Mouse (Mus musculus): ENCODE results near the gene Sh3gl2. TPM values are rescaled to one million over a fixed set of nuclear protein-coding genes. Genes with fewer than 3 reads are reported as not detected.

The Sh3gl2 gene
- 12.4 and 13.3 TPM in 2 replicates for polyA plus RNA-seq (2016; fragmentation: Nextera tagmentation; extraction: Ambion mirVana)

GRCm38 (mm10) chr4:85205071-85205635, at the start of gene Sh3gl2:
Gene Sh3gl2, plus strand, starts transcription at chr4:85205126.
- Histone ChIP-seq H3K27me3 (peaks cover 50% of the 10 kb centered on the region), H3K4me2 (replicated peaks) (peak within 1 kb of the TSS; percentile 97), H3K9me3 (no peaks in the 10 kb centered on the region), H3K4me1 (peaks cover 3% of the 10 kb centered on the region; the same call in 1 of the 2 replicates), H3K27ac (replicated peaks) (peak within 1 kb of the TSS; percentile 69), H3K4me3 (peak within 1 kb of the TSS; percentile 76), H3K9ac (replicated peaks) (peak within 1 kb of the TSS; percentile 63), H3K36me3 (no peaks in the 10 kb centered on the region)
- ATAC-seq (ENCODE audit: low FRiP score, low read depth): peak; percentile 88
- WGBS: under 1% methylated on average over 48 of the region's 48 CpGs

GRCm38 (mm10) chr4:85161156-85161555, 43.8 kb upstream of the Sh3gl2 start:
- WGBS: 73% methylated on average over 4 of the region's 4 CpGs
- no peak for ATAC-seq (ENCODE audit: low FRiP score, low read depth)
- H3K4me3 ChIP-seq: no peak overlapping the region

GRCm38 (mm10) chr4:85162468-85163312, 42.2 kb upstream of the Sh3gl2 start:
- peak overlapping the region; percentile 40 for H3K4me2 ChIP-seq (replicated peaks)
- WGBS: 24% methylated on average over 27 of the region's 27 CpGs
- H3K27ac ChIP-seq (replicated peaks): no peak overlapping the region
- H3K9ac ChIP-seq (replicated peaks): no peak overlapping the region
- peak; percentile 88 for ATAC-seq (ENCODE audit: low FRiP score, low read depth)
- no peaks in the 10 kb centered on the region for H3K36me3 ChIP-seq
- no peaks in the 10 kb centered on the region; the same call in 1 of the 2 replicates for H3K4me1 ChIP-seq
- H3K4me3 ChIP-seq: no peak overlapping the region
- H3K9me3 ChIP-seq: no peaks in the 10 kb centered on the region
- H3K27me3 ChIP-seq: no peaks in the 10 kb centered on the region

More at GRCm38 (mm10) chr4:85161156-85161555, 43.8 kb upstream of the Sh3gl2 start:
- no peak overlapping the region for H3K4me2 ChIP-seq (replicated peaks)
- no peaks in the 10 kb centered on the region for H3K36me3 ChIP-seq
- no peaks in the 10 kb centered on the region; the same call in 1 of the 2 replicates for H3K4me1 ChIP-seq
- no peaks in the 10 kb centered on the region for H3K9me3 ChIP-seq
- no peaks in the 10 kb centered on the region for H3K27me3 ChIP-seq
- H3K27ac ChIP-seq (replicated peaks): no peak overlapping the region
- H3K9ac ChIP-seq (replicated peaks): no peak overlapping the region

GRCm38 (mm10) chr4:85163313-85163615, 41.7 kb upstream of the Sh3gl2 start:
- H3K36me3 ChIP-seq: no peaks in the 10 kb centered on the region
- WGBS: 88% methylated on average over 2 of the region's 2 CpGs
- ATAC-seq (ENCODE audit: low FRiP score, low read depth): no peak; the same call in 1 of the 2 replicates

GRCm38 (mm10) chr4:85168001-85168400, 36.9 kb upstream of the Sh3gl2 start:
- Histone ChIP-seq H3K36me3 (no peaks in the 10 kb centered on the region), H3K27me3 (no peaks in the 10 kb centered on the region), H3K9ac (replicated peaks) (no peak overlapping the region), H3K27ac (replicated peaks) (no peak overlapping the region), H3K4me3 (no peak overlapping the region), H3K9me3 (no peaks in the 10 kb centered on the region), H3K4me1 (no peaks in the 10 kb centered on the region), H3K4me2 (replicated peaks) (no peak overlapping the region)
- WGBS: 87% methylated on average over 12 of the region's 12 CpGs
- no peak for ATAC-seq (ENCODE audit: low FRiP score, low read depth)

More at GRCm38 (mm10) chr4:85163313-85163615, 41.7 kb upstream of the Sh3gl2 start:
- Histone ChIP-seq H3K27me3 (no peaks in the 10 kb centered on the region), H3K4me1 (no peaks in the 10 kb centered on the region; the same call in 1 of the 2 replicates), H3K27ac (replicated peaks) (no peak overlapping the region), H3K9me3 (no peaks in the 10 kb centered on the region), H3K4me3 (no peak overlapping the region), H3K9ac (replicated peaks) (no peak overlapping the region), H3K4me2 (replicated peaks) (no peak overlapping the region)

- H3K27ac ChIP-seq (replicated peaks): no peak overlapping the region
- no peak overlapping the region for H3K9ac ChIP-seq (replicated peaks)
- WGBS: 87% methylated on average over 4 of the region's 4 CpGs
- no peak overlapping the region for H3K4me2 ChIP-seq (replicated peaks)
- no peaks in the 10 kb centered on the region for H3K9me3 ChIP-seq
- ATAC-seq (ENCODE audit: low FRiP score, low read depth): no peak
- H3K4me3 ChIP-seq: no peak overlapping the region
- H3K4me1 ChIP-seq: no peaks in the 10 kb centered on the region
- no peaks in the 10 kb centered on the region for H3K27me3 ChIP-seq
- no peaks in the 10 kb centered on the region for H3K36me3 ChIP-seq
Observed at GRCm38 (mm10) chr4:85175466-85175865, 29.5 kb upstream of the Sh3gl2 start.

- H3K36me3 ChIP-seq: no peaks in the 10 kb centered on the region
- no peak overlapping the region for H3K27ac ChIP-seq (replicated peaks)
- no peaks in the 10 kb centered on the region for H3K9me3 ChIP-seq
- H3K27me3 ChIP-seq: no peaks in the 10 kb centered on the region
- ATAC-seq (ENCODE audit: low FRiP score, low read depth): no peak
- 82% methylated on average over 9 of the region's 9 CpGs for WGBS
- no peak overlapping the region for H3K4me3 ChIP-seq
- H3K9ac ChIP-seq (replicated peaks): no peak overlapping the region
- no peaks in the 10 kb centered on the region for H3K4me1 ChIP-seq
- no peak overlapping the region for H3K4me2 ChIP-seq (replicated peaks)
Observed at GRCm38 (mm10) chr4:85178394-85179051, 26.4 kb upstream of the Sh3gl2 start.

GRCm38 (mm10) chr4:85186011-85186410, 18.9 kb upstream of the Sh3gl2 start:
- no peaks in the 10 kb centered on the region for H3K4me1 ChIP-seq
- H3K9ac ChIP-seq (replicated peaks): no peak overlapping the region
- no peak overlapping the region for H3K27ac ChIP-seq (replicated peaks)
- ATAC-seq (ENCODE audit: low FRiP score, low read depth): no peak
- WGBS: 57% methylated on average over 4 of the region's 4 CpGs
- H3K27me3 ChIP-seq: no peaks in the 10 kb centered on the region
- no peaks in the 10 kb centered on the region for H3K9me3 ChIP-seq
- no peak overlapping the region for H3K4me2 ChIP-seq (replicated peaks)
- no peak overlapping the region for H3K4me3 ChIP-seq
- H3K36me3 ChIP-seq: no peaks in the 10 kb centered on the region

GRCm38 (mm10) chr4:85196201-85196600, 8.7 kb upstream of the Sh3gl2 start:
- no peak overlapping the region for H3K4me3 ChIP-seq
- no peak overlapping the region for H3K4me2 ChIP-seq (replicated peaks)
- no peaks in the 10 kb centered on the region for H3K4me1 ChIP-seq
- H3K9me3 ChIP-seq: no peaks in the 10 kb centered on the region
- H3K27me3 ChIP-seq: no peaks in the 10 kb centered on the region
- H3K36me3 ChIP-seq: no peaks in the 10 kb centered on the region
- H3K27ac ChIP-seq (replicated peaks): no peak overlapping the region
- no peak for ATAC-seq (ENCODE audit: low FRiP score, low read depth)
- H3K9ac ChIP-seq (replicated peaks): no peak overlapping the region
- 86% methylated on average over 4 of the region's 4 CpGs for WGBS

- Histone ChIP-seq H3K9ac (replicated peaks) (no peak overlapping the region), H3K4me3 (no peak overlapping the region), H3K27me3 (peaks cover 14% of the 10 kb centered on the region), H3K4me1 (no peaks in the 10 kb centered on the region), H3K4me2 (replicated peaks) (no peak overlapping the region), H3K9me3 (no peaks in the 10 kb centered on the region), H3K36me3 (no peaks in the 10 kb centered on the region), H3K27ac (replicated peaks) (no peak overlapping the region)
- WGBS: 88% methylated on average over 9 of the region's 9 CpGs
- no peak for ATAC-seq (ENCODE audit: low FRiP score, low read depth)
Observed at GRCm38 (mm10) chr4:85198431-85198830, 6.5 kb upstream of the Sh3gl2 start.

- H3K9ac ChIP-seq (replicated peaks): no peak overlapping the region
- H3K4me2 ChIP-seq (replicated peaks): no peak overlapping the region
- peaks cover 46% of the 10 kb centered on the region for H3K27me3 ChIP-seq
- H3K4me1 ChIP-seq: peaks cover 3% of the 10 kb centered on the region; the same call in 1 of the 2 replicates
- 78% methylated on average over 7 of the region's 7 CpGs for WGBS
- no peak overlapping the region for H3K27ac ChIP-seq (replicated peaks)
- H3K4me3 ChIP-seq: no peak overlapping the region
- ATAC-seq (ENCODE audit: low FRiP score, low read depth): no peak
- no peaks in the 10 kb centered on the region for H3K36me3 ChIP-seq
- no peaks in the 10 kb centered on the region for H3K9me3 ChIP-seq
Observed at GRCm38 (mm10) chr4:85202582-85202981, 2.3 kb upstream of the Sh3gl2 start.
